ENCODE assay signal across 9 mouse cellular contexts in genomic region chr14:34401135-34401534, GRCm38 (mm10). TPM values are rescaled to one million over a fixed set of nuclear protein-coding genes. Genes with fewer than 3 reads are reported as not detected.
DNase-seq lines count a peak whose midpoint lies in the region; TF ChIP-seq lines count a peak whose summit lies in the region.
"Had no signal": no experiment of that assay in that cellular context is flagged by ENCODE, and none has a peak within 500 bp of the region (broad histone marks: within the 10 kb centered on the region; RNA-seq: fewer than 3 reads in every experiment).

No protein-coding gene starts in this region.

- H3K36me3 ChIP-seq in C2C12 (ENCODE audit: control insufficient read depth, insufficient read depth) = peaks cover 10% of the 10 kb centered on the region
- H3K36me3 ChIP-seq in MEL (ENCODE audit: control insufficient read depth in 1 of 2, insufficient read depth in 2 of 2, low read length in 2 of 2) = no peaks in the 10 kb centered on the region

- no peak overlapping the region for H3ac ChIP-seq in C2C12 (ENCODE audit: control insufficient read depth, insufficient read length, low read depth)

- no peak overlapping the region for H3K4me3 ChIP-seq in C2C12 (ENCODE audit: insufficient read depth, poor library complexity, severe bottlenecking)
- H3K4me3 ChIP-seq in MEL (ENCODE audit: control insufficient read depth in 1 of 2, insufficient read depth in 1 of 2, low read depth in 2 of 2, low read length in 2 of 2) = no peak overlapping the region
- H3K4me3 ChIP-seq: limb, embryonic 12.5 days had no signal

- H3K9me3 ChIP-seq in MEL (replicated peaks; ENCODE audit: insufficient read depth, low read length) = no peaks in the 10 kb centered on the region

- peak; percentile 96 for TF ChIP-seq RAD21 in MEL (IDR thresholded peaks at IDR 0.05; ENCODE audit: low read depth, low read length)

- H3K27me3 ChIP-seq in C2C12 (ENCODE audit: control insufficient read depth, insufficient read depth, insufficient read length) (no peaks in the 10 kb centered on the region), MEL (ENCODE audit: control insufficient read depth in 1 of 2, insufficient read depth in 2 of 2, low read length in 2 of 2) (no peaks in the 10 kb centered on the region)
- H3K27me3 ChIP-seq: limb, embryonic 12.5 days had no signal

- no peaks in the 10 kb centered on the region for H3K79me3 ChIP-seq in C2C12 (ENCODE audit: low read depth)

- DNase-seq in MEL (ENCODE audit: low read depth, low spot score) = peak; percentile 85
- DNase-seq in cerebellum, adult 11 months = peak; percentile 53
- DNase-seq in gastrocnemius, adult 18-20 months (ENCODE audit: low spot score) = peak; percentile 86
- peak; percentile 80 to 93 for DNase-seq in kidney, postnatal 25 days
- peak; percentile 71 to 80 for DNase-seq in lung, adult 18-20 months
- DNase-seq in right cerebral cortex, adult 2 months (ENCODE audit: low spot score in 2 of 2) = peak; percentile 77
- DNase-seq in urinary bladder, postnatal 14 days (ENCODE audit: low spot score) = peak; percentile 85

- no peaks in the 10 kb centered on the region for H3K79me2 ChIP-seq in C2C12 (ENCODE audit: control insufficient read depth, insufficient read depth)
- H3K79me2 ChIP-seq in MEL (ENCODE audit: control insufficient read depth, insufficient read depth, low read length, poor library complexity) = no peaks in the 10 kb centered on the region

- no peaks in the 10 kb centered on the region for H3K4me1 ChIP-seq in MEL (ENCODE audit: control insufficient read depth in 1 of 2, insufficient read depth in 2 of 2, low read length in 2 of 2)
- H3K4me1 ChIP-seq: limb, embryonic 12.5 days had no signal

- TF ChIP-seq POLR2A in MEL (IDR thresholded peaks at IDR 0.05; ENCODE audit: control insufficient read depth in 1 of 2, insufficient read depth in 1 of 2, low read depth in 1 of 2, low read length in 2 of 2, poor library complexity in 1 of 2) = no peak

- H3K27ac ChIP-seq in MEL (ENCODE audit: control insufficient read depth, low read depth, low read length) = no peak overlapping the region
- H3K27ac ChIP-seq: limb, embryonic 12.5 days had no signal

- no peak for TF ChIP-seq EP300 in MEL (IDR thresholded peaks at IDR 0.05; ENCODE audit: low read depth in 1 of 2, low read length in 2 of 2)

- H3K9ac ChIP-seq in MEL (ENCODE audit: control insufficient read depth, low read depth, low read length, poor library complexity, severe bottlenecking) = peak overlapping the region; percentile 20; the same call in 1 of the 2 replicates
- H3K9ac ChIP-seq: limb, embryonic 12.5 days had no signal

- TF ChIP-seq CTCF in C2C12 (IDR thresholded peaks at IDR 0.05; ENCODE audit: control insufficient read depth, insufficient read depth, insufficient read length) (peak; percentile 93), MEL (IDR thresholded peaks at IDR 0.05 in 2 of 3, conservative IDR thresholded peaks at IDR 0.05 in 1 of 3; ENCODE audit: control insufficient read depth in 1 of 3, insufficient read depth in 1 of 3, low read depth in 2 of 3, low read length in 3 of 3, poor library complexity in 1 of 3, severe bottlenecking in 1 of 3) (peak; percentile 91 to 100 (median 98))

TF ChIP-seq in C2C12, 6 proteins besides CTCF, POLR2A, EP300 and RAD21:
- TF ChIP-seq MYOG (IDR thresholded peaks at IDR 0.05; ENCODE audit: control insufficient read depth, extremely low read depth, insufficient read length) (no peak), CEBPB (IDR thresholded peaks at IDR 0.05; ENCODE audit: low read depth) (no peak), MYOD1 (IDR thresholded peaks at IDR 0.05; ENCODE audit: control insufficient read depth, insufficient read length, low read depth) (no peak), MAX (IDR thresholded peaks at IDR 0.05) (no peak), USF1 (IDR thresholded peaks at IDR 0.05; ENCODE audit: low read depth) (no peak), FOSL1 (IDR thresholded peaks at IDR 0.05; ENCODE audit: insufficient read depth, low read length, poor library complexity, severe bottlenecking) (no peak)

TF ChIP-seq in MEL, 35 proteins besides CTCF, POLR2A, EP300 and RAD21:
- TF ChIP-seq MAX (IDR thresholded peaks at IDR 0.05; ENCODE audit: low read length) (no peak), USF2 (IDR thresholded peaks at IDR 0.05; ENCODE audit: borderline replicate concordance in 1 of 2, insufficient read depth in 1 of 2, low read depth in 1 of 2, low read length in 2 of 2) (no peak), BHLHE40 (IDR thresholded peaks at IDR 0.05; ENCODE audit: borderline replicate concordance, low read depth, low read length) (0 out of 2 replicates have a peak, but pooled peaks have one; percentile 24), MYC (IDR thresholded peaks at IDR 0.05; ENCODE audit: low read depth, low read length) (0 out of 2 replicates have a peak, but pooled peaks have one; percentile 30), ZNF384 (IDR thresholded peaks at IDR 0.05; ENCODE audit: low read depth, low read length) (peak; percentile 60), NRF1 (IDR thresholded peaks at IDR 0.05; ENCODE audit: insufficient read depth, low read depth, low read length, poor library complexity, severe bottlenecking) (no peak), E2F4 (IDR thresholded peaks at IDR 0.05; ENCODE audit: borderline replicate concordance, low read depth, low read length) (no peak), JUND (IDR thresholded peaks at IDR 0.05; ENCODE audit: low read depth, low read length) (peak; percentile 74; the same call in 1 of the 2 replicates), SMC3 (IDR thresholded peaks at IDR 0.05; ENCODE audit: low read depth, low read length) (peak; percentile 99), GABPA (IDR thresholded peaks at IDR 0.05; ENCODE audit: low read depth, low read length) (no peak), TBP (IDR thresholded peaks at IDR 0.05; ENCODE audit: low read depth, low read length) (no peak), GATA1 (IDR thresholded peaks at IDR 0.05; ENCODE audit: low read depth, low read length) (0 out of 2 replicates have a peak, but pooled peaks have one; percentile 14), MAFK (IDR thresholded peaks at IDR 0.05; ENCODE audit: borderline replicate concordance, low read depth, low read length) (no peak), UBTF (IDR thresholded peaks at IDR 0.05; ENCODE audit: borderline replicate concordance, insufficient read depth, low read depth, low read length) (no peak), TCF12 (IDR thresholded peaks at IDR 0.05; ENCODE audit: low read depth, low read length) (no peak), MYB (IDR thresholded peaks at IDR 0.05; ENCODE audit: low read depth, low read length) (no peak), ZC3H11A (IDR thresholded peaks at IDR 0.05; ENCODE audit: low read depth, low read length) (peak; percentile 96)

RNA-seq across cellular contexts. Expression of gene Mmrn2, which starts 25.9 kb away (rescaled TPM):
- 0.04 TPM for polyA plus RNA-seq in C2C12 (2012; fragmentation: generic; extraction: Trizol)
- total RNA-seq in MEL (2012; rRNA removed) = 0.08 TPM in 1 of 2 replicates, not detected in the other
- polyA plus RNA-seq in MEL (2012; ENCODE audit: insufficient read depth in 1 of 2, insufficient read length in 2 of 2, low read depth in 1 of 2, low replicate concordance in 2 of 2, missing spikeins in 1 of 2) = under 1 TPM in 1 of 2 experiments, not detected in 1; 0.03 TPM
- total RNA-seq in gastrocnemius, adult 18-20 months (2021) = 10 to 100 TPM in 1 of 2 experiments, 1 to 10 TPM in 1; 8.9 to 12.6 TPM

RNA-seq across cellular contexts. Expression of gene Sncg, which starts 26.5 kb away (rescaled TPM):
- 1.4 TPM for polyA plus RNA-seq in C2C12 (2012; fragmentation: generic; extraction: Trizol)
- total RNA-seq in MEL (2012; rRNA removed) = not detected in 2 replicates
- not detected for polyA plus RNA-seq in MEL (2012; ENCODE audit: insufficient read depth in 1 of 2, insufficient read length in 2 of 2, low read depth in 1 of 2, low replicate concordance in 2 of 2, missing spikeins in 1 of 2)
- 10 to 100 TPM in 1 of 2 experiments, 1 to 10 TPM in 1; 7.7 to 19.1 TPM for total RNA-seq in gastrocnemius, adult 18-20 months (2021)

RNA-seq across cellular contexts. Expression of gene Fam25c, which starts 45.9 kb away (rescaled TPM):
- polyA plus RNA-seq in C2C12 (2012; fragmentation: generic; extraction: Trizol) = not detected
- total RNA-seq in MEL (2012; rRNA removed) = not detected in 2 replicates
- polyA plus RNA-seq in MEL (2012; ENCODE audit: insufficient read depth in 1 of 2, insufficient read length in 2 of 2, low read depth in 1 of 2, low replicate concordance in 2 of 2, missing spikeins in 1 of 2) = not detected
- not detected for total RNA-seq in gastrocnemius, adult 18-20 months (2021)
- polyA plus RNA-seq: limb, embryonic 12.5 days had no signal
